Mouse (Mus musculus): Measurements from ENCODE around the gene Scnm1.

Scnm1 gene

GRCm38 (mm10) chr3:95106338-95107117, 27.3 kb downstream of the Scnm1 start, which contains the start of gene Pip5k1a:
Gene Pip5k1a, minus strand, starts transcription at chr3:95106930.
- peak; percentile 100 for DNase-seq

DNA sequence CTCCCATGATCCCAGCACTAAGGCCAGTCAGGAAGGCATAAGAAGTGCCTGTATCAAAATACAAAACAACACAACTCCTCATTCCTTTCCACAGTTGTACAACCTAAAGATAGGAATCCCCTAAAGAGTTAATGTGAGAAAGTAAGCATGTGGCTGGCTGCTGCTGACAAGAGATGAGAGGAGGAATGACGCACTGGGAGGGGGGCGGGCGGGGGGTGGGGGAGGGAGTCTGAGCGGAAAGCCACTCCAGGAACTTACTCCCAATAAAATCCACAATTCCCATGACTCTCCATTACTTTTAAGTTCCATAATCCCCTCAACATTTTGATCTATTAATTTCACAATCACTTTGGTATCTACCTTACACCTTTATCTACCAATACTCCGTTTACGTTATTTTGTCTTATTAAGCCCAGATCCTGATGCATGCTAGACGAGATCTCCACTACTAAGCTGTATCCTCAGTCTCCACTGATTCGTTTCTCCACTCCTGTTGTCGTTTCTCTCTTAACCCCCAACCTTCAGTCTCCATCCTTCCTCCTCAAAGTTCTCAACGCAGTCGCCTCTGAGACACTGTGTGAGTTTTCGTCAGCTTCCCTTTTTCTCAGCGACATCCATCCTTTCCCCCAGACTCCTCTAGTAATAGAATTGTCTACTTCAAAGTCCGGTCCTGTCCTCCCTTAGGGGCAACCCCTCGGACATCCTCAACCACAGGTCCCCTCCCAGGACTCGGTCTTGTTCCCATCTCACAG, 28.0 kb downstream of the Scnm1 start:
- DNase-seq: no peak

GRCm38 (mm10) chr3:95105121-95105520, 28.7 kb downstream of the Scnm1 start:
- peak; percentile 75 for DNase-seq

- DNase-seq: peak; percentile 76
Observed at GRCm38 (mm10) chr3:95100854-95101253, 33.0 kb downstream of the Scnm1 start.

- no peak for DNase-seq
Observed at GRCm38 (mm10) chr3:95088071-95088470, 45.7 kb downstream of the Scnm1 start.
